Mouse (Mus musculus) CH12.LX (cell line): ENCODE results near the gene Ttc26. TPM values are rescaled to one million over a fixed set of nuclear protein-coding genes. Genes with fewer than 3 reads are reported as not detected.
"Not testable (repeated sequence)": the region's sequence is repeated elsewhere in the genome, so short reads cannot be mapped to it uniquely, and the experiment has no call there.

ENCODE experiments used
- DNase-seq: peaks from one replicate; pipeline ENCODE4 v3.0.0-alpha.2; 2013; ENCODE audit errors: extremely low read depth
- H3K27ac ChIP-seq: 2 replicates; pipeline ENCODE4 v1.5.1; 2012; ENCODE audit warnings: low read depth, mild to moderate bottlenecking, control low read depth, moderate library complexity; ENCODE audit not compliant: insufficient read depth
- H3K27me3 ChIP-seq: replicated peaks from 2 replicates; pipeline ENCODE3; 2012; ENCODE audit warnings: inconsistent platforms
- H3K36me3 ChIP-seq, 2 experiments: replicated peaks in 1 of 2; 2 replicates each; pipeline versions ENCODE3 to v1.6.1; 2012; ENCODE audit warnings: inconsistent platforms in 1 of 2, low read length in 1 of 2, mild to moderate bottlenecking in 1 of 2, mixed read lengths in 1 of 2, moderate library complexity in 1 of 2; ENCODE audit not compliant: control insufficient read depth in 1 of 2, insufficient read depth in 1 of 2
- H3K4me1 ChIP-seq, 2 experiments: 2 replicates each; pipeline ENCODE4 v1.6.1; 2012; ENCODE audit warnings: inconsistent platforms in 1 of 2, moderate library complexity in 1 of 2; ENCODE audit not compliant: insufficient read depth in 2 of 2, control insufficient read depth in 1 of 2
- H3K4me2 ChIP-seq: 2 replicates; pipeline ENCODE4 v1.6.1; 2012; ENCODE audit warnings: low read depth, mild to moderate bottlenecking, control low read depth; ENCODE audit not compliant: poor library complexity, insufficient read depth, severe bottlenecking
- H3K4me3 ChIP-seq, 3 experiments: fragments of 150-350 bp in 1 of 3; sonication (generic) in 1 of 3; replicated peaks in 1 of 3; 2 replicates each; pipeline versions ENCODE3 to v1.5.1; 2011 to 2012; ENCODE audit warnings: low read depth in 2 of 3, low read length in 2 of 3, mild to moderate bottlenecking in 2 of 3, moderate library complexity in 2 of 3, control low read depth in 1 of 3, improper control_type of control experiment in 1 of 3, inconsistent platforms in 1 of 3, mixed read lengths in 1 of 3; ENCODE audit not compliant: poor library complexity in 1 of 3
- H3K79me2 ChIP-seq: replicated peaks from 2 replicates; pipeline ENCODE4 v1.6.1; 2012; ENCODE audit warnings: mild to moderate bottlenecking, moderate library complexity; ENCODE audit not compliant: control insufficient read depth, poor library complexity, insufficient read depth, severe bottlenecking; ENCODE audit errors: extremely low read depth
- H3K9ac ChIP-seq: 2 replicates; pipeline ENCODE4 v1.6.1; 2012; ENCODE audit warnings: low read depth, mild to moderate bottlenecking, control low read depth, moderate library complexity; ENCODE audit not compliant: insufficient read depth
- H3K9me3 ChIP-seq: replicated peaks from 2 replicates; pipeline ENCODE3; 2012; ENCODE audit warnings: low read length, inconsistent platforms, mixed read lengths
- E2F4 ChIP-seq: IDR thresholded peaks from 2 replicates; pipeline ENCODE4 v1.6.1; 2011; ENCODE audit warnings: low read depth, low read length, improper control_type of control experiment; ENCODE audit not compliant: insufficient replicate concordance
- EP300 ChIP-seq: IDR thresholded peaks from 2 replicates; pipeline ENCODE4 v1.6.1; 2011; ENCODE audit warnings: low read length, improper control_type of control experiment
- GABPA ChIP-seq: IDR thresholded peaks from 2 replicates; pipeline ENCODE4 v1.6.1; 2012; ENCODE audit warnings: low read depth, low read length, improper control_type of control experiment, inconsistent platforms; ENCODE audit not compliant: insufficient replicate concordance
- KAT2A ChIP-seq: IDR thresholded peaks from 2 replicates; pipeline ENCODE4 v1.6.1; 2012; ENCODE audit warnings: low read length, improper control_type of control experiment, inconsistent platforms; ENCODE audit not compliant: insufficient replicate concordance
- NRF1 ChIP-seq: IDR thresholded peaks from 2 replicates; pipeline ENCODE4 v1.6.1; 2014; ENCODE audit warnings: low read depth, mild to moderate bottlenecking, inconsistent platforms, low read length, improper control_type of control experiment, moderate library complexity
- TCF12 ChIP-seq: IDR thresholded peaks from 2 replicates; pipeline ENCODE4 v1.6.1; 2014; ENCODE audit warnings: low read depth, mild to moderate bottlenecking, inconsistent platforms, low read length, improper control_type of control experiment
- ZNF384 ChIP-seq: IDR thresholded peaks from 2 replicates; pipeline ENCODE4 v1.6.1; 2012; ENCODE audit warnings: low read depth, low read length, improper control_type of control experiment, inconsistent platforms
- dilution Hi-C: fragments of 300-500 bp; cut with MboI; formaldehyde crosslinking; loops from 2 replicates; pipeline ENCODE4 v1.14.3; 2020; ENCODE audit warnings: low sequenced_read_pairs; ENCODE audit not compliant: extremely low pct_unique_long_range_greater_than_20kb, extremely low pct_ligation_motif_present
- in situ Hi-C: fragments of 300-500 bp; cut with MboI; formaldehyde crosslinking; loops from 3 replicates; pipeline ENCODE4 v1.14.3; 2019; ENCODE audit warnings: low sequenced_read_pairs, low pct_ligation_motif_present, low pct_unique_long_range_greater_than_20kb, mixed read lengths
- polyA plus RNA-seq: library from polyadenylated mRNA; unstranded; fragments of >175 nt; gene quantifications from 2 replicates; pipeline ENCODE4 v1.2.1, GENCODE M21; 2012; ENCODE audit warnings: low read depth; ENCODE audit not compliant: insufficient read length
- total RNA-seq, 2 experiments: library from RNA; depleted of rRNA; stranded (reverse); fragments of 300-350 nt in 1 of 2; fragments of >200 nt in 1 of 2; gene quantifications; 2 replicates each; pipeline ENCODE4 v1.2.3; 2012 to 2014

Ttc26 gene
- total and polyA plus RNA-seq, 3 experiments: 1.7 to 2.3 (median 1.8) TPM

DNA sequence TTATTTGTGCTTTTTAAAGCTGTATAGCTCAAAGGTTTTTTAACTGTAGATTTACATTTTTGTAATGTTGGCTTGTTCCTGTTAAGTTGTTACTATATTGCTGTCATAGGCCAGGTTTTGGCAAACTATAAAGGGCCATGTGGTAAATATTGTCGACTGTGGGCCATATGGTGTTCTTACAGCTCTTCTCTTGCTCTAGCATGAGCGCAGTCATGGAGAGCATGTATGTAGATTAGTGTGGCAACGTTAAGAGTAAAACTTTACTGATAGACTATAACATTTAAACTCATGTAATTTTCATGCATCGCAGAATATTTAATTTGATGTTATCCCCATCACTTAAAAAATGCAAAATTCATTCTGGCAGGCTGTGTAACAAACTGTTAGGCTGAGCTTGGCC lies 71.8 kb downstream of the Ttc26 start:
- no peak overlapping the region for H3K4me3 ChIP-seq
- in situ Hi-C loops: no loop called here
- DNase-seq: no peak
- H3K79me2 ChIP-seq: no peaks in the 10 kb centered on the region
- H3K4me1 ChIP-seq: peaks cover 0 to 4% of the 10 kb centered on the region in 2 experiments; a peak in 1 of 4 replicates
- no peaks in the 10 kb centered on the region for H3K27me3 ChIP-seq
- dilution Hi-C loops: no loop called here
- H3K9ac ChIP-seq: no peak overlapping the region
- H3K4me2 ChIP-seq: no peak overlapping the region
- H3K36me3 ChIP-seq: peaks cover 10 to 53% of the 10 kb centered on the region in 2 experiments
- no peaks in the 10 kb centered on the region for H3K9me3 ChIP-seq
- TF ChIP-seq E2F4 (no peak), GABPA (no peak), KAT2A (no peak)
- TF ChIP-seq, all 38 proteins: peak for 0
- H3K27ac ChIP-seq: no peak overlapping the region

DNA sequence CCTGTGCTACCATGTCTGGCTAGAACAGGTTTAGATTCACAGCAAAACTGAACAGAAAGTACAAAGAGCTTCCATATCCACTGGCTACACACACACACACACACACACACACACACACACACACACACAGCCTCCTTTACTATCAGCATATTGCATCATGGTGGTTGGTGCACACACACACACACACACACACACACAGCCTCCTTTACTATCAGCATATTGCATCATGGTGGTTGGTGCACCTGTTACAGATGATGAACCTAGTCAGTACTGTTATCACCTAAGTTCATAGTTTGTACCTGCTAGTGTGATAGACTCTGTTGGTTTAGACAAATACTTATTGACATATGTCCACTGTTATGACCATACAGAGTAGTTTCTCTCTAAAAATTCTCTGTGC lies 75.2 kb downstream of the Ttc26 start:
- H3K27ac ChIP-seq, dilution Hi-C loops, DNase-seq, H3K4me1 ChIP-seq, H3K27me3 ChIP-seq, H3K9ac ChIP-seq, in situ Hi-C loops, H3K4me3 ChIP-seq, H3K79me2 ChIP-seq, H3K9me3 ChIP-seq, H3K4me2 ChIP-seq: not testable (repeated sequence)
- peaks cover 9 to 48% of the 10 kb centered on the region in 2 experiments for H3K36me3 ChIP-seq

DNA sequence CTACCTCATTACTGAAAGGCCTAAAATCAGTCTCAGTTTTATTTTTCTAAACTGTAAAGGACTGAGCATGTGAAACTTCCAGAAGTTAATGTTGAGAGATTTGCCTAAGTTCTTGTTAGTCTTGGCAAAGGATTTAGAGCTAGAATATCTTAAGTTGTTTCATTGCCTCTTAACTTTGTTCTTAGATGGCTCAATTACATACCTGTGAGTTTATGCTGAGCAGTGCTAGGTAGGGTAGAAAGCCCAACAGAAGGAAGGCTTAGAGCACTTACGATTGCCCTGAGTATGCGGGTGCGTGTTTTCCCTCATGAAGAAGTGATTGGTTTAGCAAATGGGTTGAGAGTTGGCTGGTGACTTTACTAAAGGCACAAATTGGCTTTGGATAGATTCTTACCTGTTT lies 76.8 kb downstream of the Ttc26 start:
- no peaks in the 10 kb centered on the region for H3K9me3 ChIP-seq
- H3K36me3 ChIP-seq: peaks cover 14 to 51% of the 10 kb centered on the region in 2 experiments
- no peaks in the 10 kb centered on the region for H3K27me3 ChIP-seq
- H3K9ac ChIP-seq: no peak overlapping the region
- H3K4me2 ChIP-seq: no peak overlapping the region
- TF ChIP-seq NRF1 (no peak), TCF12 (no peak), EP300 (no peak), ZNF384 (no peak)
- TF ChIP-seq, all 38 proteins: peak for 0
- no peak overlapping the region; the same call in 1 of the 2 replicates for H3K27ac ChIP-seq
- no peak overlapping the region for H3K4me3 ChIP-seq
- H3K4me1 ChIP-seq: peaks cover 0 to 4% of the 10 kb centered on the region in 2 experiments; a peak in 1 of 4 replicates
- DNase-seq: no peak
- H3K79me2 ChIP-seq: no peaks in the 10 kb centered on the region
- dilution Hi-C loops (no loop called here), in situ Hi-C loops (no loop called here)
